Comparison of ENCODE assay signal across 9 mouse cellular contexts in genomic region chr13:17855492-17856138, GRCm38 (mm10). TPM values are rescaled to one million over a fixed set of nuclear protein-coding genes. Genes with fewer than 3 reads are reported as not detected.
DNase-seq lines count a peak whose midpoint lies in the region; ATAC-seq and TF ChIP-seq lines count a peak whose summit lies in the region.
"Had no signal": no experiment of that assay in that cellular context is flagged by ENCODE, and none has a peak within 500 bp of the region (broad histone marks: within the 10 kb centered on the region; RNA-seq: fewer than 3 reads in every experiment).

No protein-coding gene starts in this region.

- H3K4me1 ChIP-seq in heart, embryonic 12.5 days (replicated peaks), result peaks cover 27% of the 10 kb centered on the region
- peaks cover 20% of the 10 kb centered on the region for H3K4me1 ChIP-seq in embryonic facial prominence, embryonic 10.5 days
- H3K4me1 ChIP-seq in intestine, postnatal 0 days (replicated peaks; ENCODE audit: control insufficient read depth, insufficient read depth, low read length), result no peaks in the 10 kb centered on the region
- H3K4me1 ChIP-seq in neural tube, embryonic 14.5 days (ENCODE audit: control insufficient read depth, insufficient read depth, low read length), result peaks cover 6% of the 10 kb centered on the region; the same call in 1 of the 2 replicates

- peaks cover 14% of the 10 kb centered on the region; the same call in 1 of the 2 replicates for H3K9me3 ChIP-seq in heart, embryonic 12.5 days (replicated peaks)
- H3K9me3 ChIP-seq in embryonic facial prominence, embryonic 10.5 days, result peaks cover 7% of the 10 kb centered on the region; the same call in 1 of the 2 replicates
- no peaks in the 10 kb centered on the region for H3K9me3 ChIP-seq in intestine, postnatal 0 days (ENCODE audit: control insufficient read depth)
- no peaks in the 10 kb centered on the region for H3K9me3 ChIP-seq in neural tube, embryonic 14.5 days (ENCODE audit: control insufficient read depth, low read length)

- no peak for TF ChIP-seq CTCF in intestine, postnatal 0 days (IDR thresholded peaks at IDR 0.05; ENCODE audit: low read depth)

- no peak for DNase-seq in heart, adult 9 months (ENCODE audit: low spot score in 2 of 2)
- peak; percentile 36 for DNase-seq in embryonic facial prominence, embryonic 10.5 days (ENCODE audit: low spot score)
- DNase-seq in left cerebral cortex, adult 18-20 months (ENCODE audit: low spot score in 2 of 2), result no peak
- no peak for DNase-seq in cerebellum, adult 18-20 months
- DNase-seq: kidney, postnatal 10 days had no signal

- no peaks in the 10 kb centered on the region for H3K27me3 ChIP-seq in heart, embryonic 12.5 days (replicated peaks)
- H3K27me3 ChIP-seq in embryonic facial prominence, embryonic 10.5 days (replicated peaks; ENCODE audit: low read depth, poor library complexity, severe bottlenecking), result no peaks in the 10 kb centered on the region
- H3K27me3 ChIP-seq in intestine, postnatal 0 days (replicated peaks; ENCODE audit: control insufficient read depth, insufficient read depth, low read length), result no peaks in the 10 kb centered on the region
- no peaks in the 10 kb centered on the region for H3K27me3 ChIP-seq in neural tube, embryonic 14.5 days (ENCODE audit: control insufficient read depth, insufficient read depth, low read length)

- no peak overlapping the region for H3K27ac ChIP-seq in heart, embryonic 12.5 days (ENCODE audit: poor library complexity, severe bottlenecking)
- no peak overlapping the region for H3K27ac ChIP-seq in embryonic facial prominence, embryonic 10.5 days (replicated peaks)
- H3K27ac ChIP-seq in intestine, postnatal 0 days (ENCODE audit: low read depth, low read length), result no peak overlapping the region
- H3K27ac ChIP-seq in neural tube, embryonic 14.5 days (ENCODE audit: low read depth, low read length), result no peak overlapping the region

- ATAC-seq in heart, embryonic 12.5 days (ENCODE audit: insufficient number of reproducible peaks, low FRiP score), result peak; percentile 53
- ATAC-seq in intestine, postnatal 0 days, result peak; percentile 16; the same call in 1 of the 2 replicates
- ATAC-seq in neural tube, embryonic 14.5 days (ENCODE audit: low read depth), result peak; percentile 64
- no peak for ATAC-seq in monocyte, adult 5-6 weeks (replicated peaks; ENCODE audit: insufficient number of reproducible peaks, low FRiP score, low TSS enrichment, poor library complexity, severe bottlenecking)

- no peak overlapping the region; the same call in 1 of the 2 replicates for H3K9ac ChIP-seq in heart, embryonic 12.5 days
- H3K9ac ChIP-seq in intestine, postnatal 0 days (ENCODE audit: low read depth, low read length), result no peak overlapping the region
- no peak overlapping the region for H3K9ac ChIP-seq in neural tube, embryonic 14.5 days (replicated peaks; ENCODE audit: low read depth, low read length)

- H3K4me2 ChIP-seq in heart, embryonic 12.5 days, result peak overlapping the region; percentile 66
- H3K4me2 ChIP-seq in intestine, postnatal 0 days (replicated peaks; ENCODE audit: low read depth), result peak overlapping the region; percentile 21; the same call in 1 of the 2 replicates
- peak overlapping the region; percentile 15; the same call in 1 of the 2 replicates for H3K4me2 ChIP-seq in neural tube, embryonic 14.5 days (ENCODE audit: low read depth, low read length)

- peak overlapping the region; percentile 21; the same call in 1 of the 2 replicates for H3K4me3 ChIP-seq in heart, embryonic 12.5 days
- peak overlapping the region; percentile 28; the same call in 1 of the 2 replicates for H3K4me3 ChIP-seq in embryonic facial prominence, embryonic 10.5 days
- no peak overlapping the region for H3K4me3 ChIP-seq in intestine, postnatal 0 days (ENCODE audit: low read depth, low read length)
- H3K4me3 ChIP-seq in neural tube, embryonic 14.5 days (ENCODE audit: low read depth, low read length), result no peak overlapping the region

- H3K36me3 ChIP-seq in heart, embryonic 12.5 days, result no peaks in the 10 kb centered on the region
- H3K36me3 ChIP-seq in embryonic facial prominence, embryonic 10.5 days (replicated peaks), result no peaks in the 10 kb centered on the region
- H3K36me3 ChIP-seq in intestine, postnatal 0 days (ENCODE audit: control insufficient read depth, insufficient read depth), result no peaks in the 10 kb centered on the region
- H3K36me3 ChIP-seq in neural tube, embryonic 14.5 days (ENCODE audit: control insufficient read depth, insufficient read depth, low read length), result no peaks in the 10 kb centered on the region

- 2% methylated on average over 13 of the region's 13 CpGs for WGBS in heart, embryonic 12.5 days
- 6% methylated on average over 13 of the region's 13 CpGs for WGBS in embryonic facial prominence, embryonic 10.5 days
- 8% methylated on average over 13 of the region's 13 CpGs for WGBS in intestine, postnatal 0 days
- 16% methylated on average over 13 of the region's 13 CpGs for WGBS in neural tube, embryonic 14.5 days

RNA-seq across cellular contexts. Expression of gene Cdk13, which starts 50.7 kb away (rescaled TPM):
- polyA plus RNA-seq in heart, embryonic 12.5 days (2016; fragmentation: Nextera tagmentation; extraction: Ambion mirVana), result 13.0 and 18.6 TPM in 2 replicates
- polyA plus RNA-seq in embryonic facial prominence, embryonic 10.5 days (2016; fragmentation: Nextera tagmentation; extraction: Ambion mirVana), result 12.7 and 14.0 TPM in 2 replicates
- polyA plus RNA-seq in intestine, postnatal 0 days (2015; fragmentation: Nextera tagmentation; extraction: Ambion mirVana), result 10.7 and 14.0 TPM in 2 replicates
- polyA plus RNA-seq in neural tube, embryonic 14.5 days (2014; fragmentation: Nextera tagmentation; extraction: Ambion mirVana), result 18.1 and 22.5 TPM in 2 replicates
- total RNA-seq in monocyte, adult 5-6 weeks (2017), result 114 to 138 TPM (median 137 TPM) in 3 replicates
- total RNA-seq in left cerebral cortex, adult 18-20 months (2021), result 10 to 100 TPM; 56.1 to 63.1 TPM

Comparison
In these comparisons a context has a peak if more than half of its experiments do, and no peak if none do; other contexts are left out.
1. H3K4me2 ChIP-seq: peak in every context shown above with its lines; median percentile 66 in heart, embryonic 12.5 days; 21 in intestine, postnatal 0 days; 15 in neural tube, embryonic 14.5 days.
2. H3K4me3 ChIP-seq: peak in heart, embryonic 12.5 days (single experiment) and embryonic facial prominence, embryonic 10.5 days (single experiment); none in intestine, postnatal 0 days (single experiment) and neural tube, embryonic 14.5 days (single experiment).